Mouse (Mus musculus): Measurements from ENCODE around the gene Faim. TPM values are rescaled to one million over a fixed set of nuclear protein-coding genes. Genes with fewer than 3 reads are reported as not detected.

Faim gene
- polyA plus RNA-seq, 1 experiment from 2014 or later: 69.0 TPM

GRCm38 (mm10) chr9:99034111-99034510 is 47.9 kb downstream of the Faim start:
- H3K36me3 ChIP-seq (replicated peaks): peaks cover 9% of the 10 kb centered on the region
- H3K4me1 ChIP-seq: no peaks in the 10 kb centered on the region
- no peak overlapping the region for H3K4me3 ChIP-seq
- H3K27ac ChIP-seq: no peak overlapping the region
- H3K27me3 ChIP-seq (ENCODE audit: poor library complexity, severe bottlenecking): no peaks in the 10 kb centered on the region
- no peak for DNase-seq (ENCODE audit: extremely low spot score, low spot score)
- 88% methylated on average over 8 of the region's 8 CpGs for WGBS
- no peaks in the 10 kb centered on the region for H3K9me3 ChIP-seq

- peaks cover 22% of the 10 kb centered on the region for H3K36me3 ChIP-seq (replicated peaks)
- DNase-seq (ENCODE audit: extremely low spot score, low spot score): no peak
- no peaks in the 10 kb centered on the region for H3K9me3 ChIP-seq
- H3K4me3 ChIP-seq: no peak within 1 kb of the TSS
- H3K4me1 ChIP-seq: no peaks in the 10 kb centered on the region
- H3K27me3 ChIP-seq (ENCODE audit: poor library complexity, severe bottlenecking): no peaks in the 10 kb centered on the region
- no peak within 1 kb of the TSS for H3K27ac ChIP-seq
- 88% methylated on average over 12 of the region's 12 CpGs for WGBS
Measured at GRCm38 (mm10) chr9:99035575-99035974, 49.4 kb downstream of the Faim start, which contains the start of gene Gm1123. Gene Gm1123 (minus strand): TSS chr9:99035715.

GRCm38 (mm10) chr9:99041994-99042393 is 55.8 kb downstream of the Faim start:
- H3K4me3 ChIP-seq: no peak overlapping the region
- H3K27ac ChIP-seq: no peak overlapping the region
- DNase-seq (ENCODE audit: extremely low spot score, low spot score): no peak
- no peaks in the 10 kb centered on the region for H3K27me3 ChIP-seq (ENCODE audit: poor library complexity, severe bottlenecking)
- H3K36me3 ChIP-seq (replicated peaks): peaks cover 49% of the 10 kb centered on the region
- no peaks in the 10 kb centered on the region for H3K4me1 ChIP-seq
- 84% methylated on average over 9 of the region's 9 CpGs for WGBS
- H3K9me3 ChIP-seq: no peaks in the 10 kb centered on the region

GRCm38 (mm10) chr9:99042641-99043040 is 56.5 kb downstream of the Faim start:
- WGBS: 95% methylated on average over 4 of the region's 4 CpGs

GRCm38 (mm10) chr9:99044761-99045160 is 58.6 kb downstream of the Faim start:
- 92% methylated on average over 8 of the region's 8 CpGs for WGBS
- Histone ChIP-seq H3K4me3 (no peak overlapping the region), H3K36me3 (replicated peaks) (peaks cover 35% of the 10 kb centered on the region), H3K4me1 (no peaks in the 10 kb centered on the region), H3K27me3 (ENCODE audit: poor library complexity, severe bottlenecking) (no peaks in the 10 kb centered on the region), H3K27ac (no peak overlapping the region), H3K9me3 (no peaks in the 10 kb centered on the region)
- DNase-seq (ENCODE audit: extremely low spot score, low spot score): no peak

More at GRCm38 (mm10) chr9:99042641-99043040, 56.5 kb downstream of the Faim start:
- Histone ChIP-seq H3K27me3 (ENCODE audit: poor library complexity, severe bottlenecking) (no peaks in the 10 kb centered on the region), H3K4me1 (no peaks in the 10 kb centered on the region), H3K27ac (no peak overlapping the region), H3K9me3 (no peaks in the 10 kb centered on the region), H3K4me3 (no peak overlapping the region), H3K36me3 (replicated peaks) (peaks cover 45% of the 10 kb centered on the region)
- no peak for DNase-seq (ENCODE audit: extremely low spot score, low spot score)

GRCm38 (mm10) chr9:99048724-99049250 is 62.6 kb downstream of the Faim start:
- H3K9me3 ChIP-seq: no peaks in the 10 kb centered on the region
- DNase-seq (ENCODE audit: extremely low spot score, low spot score): no peak
- no peaks in the 10 kb centered on the region for H3K27me3 ChIP-seq (ENCODE audit: poor library complexity, severe bottlenecking)
- H3K27ac ChIP-seq: no peak overlapping the region
- peaks cover 28% of the 10 kb centered on the region for H3K36me3 ChIP-seq (replicated peaks)
- no peak overlapping the region for H3K4me3 ChIP-seq
- WGBS: 95% methylated on average over 1 of the region's 1 CpGs
- H3K4me1 ChIP-seq: no peaks in the 10 kb centered on the region

DNA sequence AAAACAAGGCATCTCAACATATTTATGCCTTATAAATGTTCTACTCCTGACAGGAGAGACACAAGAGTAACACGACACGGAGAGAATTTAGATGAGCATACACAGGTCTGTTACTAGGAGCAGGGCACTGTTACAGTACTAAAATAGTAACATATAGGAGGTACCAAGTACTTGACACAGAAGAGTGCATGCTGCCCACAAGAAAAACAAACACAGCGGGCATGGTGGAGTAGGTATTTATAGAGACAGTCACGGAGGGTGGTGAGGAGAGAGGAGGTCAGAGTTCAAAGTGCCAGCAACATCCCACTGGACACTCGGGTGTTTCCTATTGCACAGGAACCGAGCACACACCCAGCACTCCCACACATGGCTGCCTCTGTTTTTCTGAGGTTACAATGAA is 63.6 kb downstream of the Faim start:
- no peak for DNase-seq (ENCODE audit: extremely low spot score, low spot score)
- no peaks in the 10 kb centered on the region for H3K9me3 ChIP-seq
- 84% methylated on average over 6 of the region's 6 CpGs for WGBS
- no peaks in the 10 kb centered on the region for H3K27me3 ChIP-seq (ENCODE audit: poor library complexity, severe bottlenecking)
- no peak overlapping the region for H3K4me3 ChIP-seq
- H3K36me3 ChIP-seq (replicated peaks): peaks cover 21% of the 10 kb centered on the region
- H3K27ac ChIP-seq: no peak overlapping the region
- H3K4me1 ChIP-seq: no peaks in the 10 kb centered on the region

Other genes with a start within 250 kb of the Faim start
- gene Prr23a1, start 143.9 kb upstream of the Faim start, polyA plus RNA-seq (2016; fragmentation: Nextera tagmentation; extraction: Ambion mirVana): 0.16 TPM in 1 of 2 replicates, not detected in the other
- not detected in 2 replicates for gene Prr23a2, start 129.9 kb upstream of the Faim start, polyA plus RNA-seq (2016; fragmentation: Nextera tagmentation; extraction: Ambion mirVana)
- gene Prr23a3, start 121.6 kb upstream of the Faim start, polyA plus RNA-seq (2016; fragmentation: Nextera tagmentation; extraction: Ambion mirVana): 0.09 and 0.10 TPM in 2 replicates
- not detected in 2 replicates for gene 7420426K07Rik, start 83.3 kb upstream of the Faim start, polyA plus RNA-seq (2016; fragmentation: Nextera tagmentation; extraction: Ambion mirVana)
- 0.98 and 1.1 TPM in 2 replicates for gene Foxl2, start 31.1 kb upstream of the Faim start, polyA plus RNA-seq (2016; fragmentation: Nextera tagmentation; extraction: Ambion mirVana)
- not detected in 2 replicates for gene Gm1123, start 49.3 kb downstream of the Faim start, polyA plus RNA-seq (2016; fragmentation: Nextera tagmentation; extraction: Ambion mirVana)
- 1.9 and 2.2 TPM in 2 replicates for gene Pik3cb, start 154.2 kb downstream of the Faim start, polyA plus RNA-seq (2016; fragmentation: Nextera tagmentation; extraction: Ambion mirVana)

Data from forebrain, embryonic 10.5 days (tissue).